Mouse (Mus musculus): ENCODE results near the gene Adh5.

- no peak for TF ChIP-seq POLR2AphosphoS5 (IDR thresholded peaks at IDR 0.05; ENCODE audit: insufficient replicate concordance, low read depth, low read length)
- TF ChIP-seq CTCF (IDR thresholded peaks at IDR 0.05; ENCODE audit: low read depth, low read length) = no peak
Observed at GRCm38 (mm10) chr3:138471066-138471465, 28.2 kb downstream of the Adh5 start.
